Mouse (Mus musculus) midbrain, embryonic 11.5 days (tissue): ENCODE data around the gene Sdk2. TPM values are rescaled to one million over a fixed set of nuclear protein-coding genes. Genes with fewer than 3 reads are reported as not detected.

ENCODE experiments used
- ATAC-seq: fragments of 200-750 bp; cut with Nextera tagmentation; 2 replicates; pipeline ENCODE4 v1.8.0; 2017; ENCODE audit warnings: moderate TSS enrichment, moderate library complexity; ENCODE audit not compliant: low FRiP score
- DNase-seq: peaks from one replicate; pipeline ENCODE4 v3.0.0; 2015; ENCODE audit warnings: low spot score; ENCODE audit errors: missing footprints
- H3K27ac ChIP-seq: fragments of 300-500 bp; sonication (generic); 2 replicates; pipeline ENCODE4 v1.5.1; 2014; ENCODE audit warnings: low read depth, low read length
- H3K27me3 ChIP-seq: fragments of 300-500 bp; sonication (generic); 2 replicates; pipeline ENCODE4 v1.6.1; 2014; ENCODE audit warnings: mild to moderate bottlenecking, low read length, moderate library complexity, mixed read lengths; ENCODE audit not compliant: control insufficient read depth, insufficient read depth
- H3K36me3 ChIP-seq: fragments of 300-500 bp; sonication (generic); 2 replicates; pipeline ENCODE4 v1.6.1; 2014; ENCODE audit warnings: mild to moderate bottlenecking, low read length, moderate library complexity, mixed read lengths; ENCODE audit not compliant: control insufficient read depth, insufficient read depth
- H3K4me1 ChIP-seq: fragments of 300-500 bp; sonication (generic); 2 replicates; pipeline ENCODE4 v1.6.1; 2014; ENCODE audit warnings: low read length; ENCODE audit not compliant: control insufficient read depth, insufficient read depth
- H3K4me2 ChIP-seq: fragments of 300-500 bp; sonication (generic); 2 replicates; pipeline ENCODE4 v1.6.1; 2014; ENCODE audit warnings: mild to moderate bottlenecking, moderate library complexity
- H3K4me3 ChIP-seq: fragments of 300-500 bp; sonication (generic); 2 replicates; pipeline ENCODE4 v1.5.1; 2014; ENCODE audit warnings: low read depth, low read length
- H3K9ac ChIP-seq: fragments of 300-500 bp; sonication (generic); 2 replicates; pipeline ENCODE4 v1.6.1; 2014; ENCODE audit warnings: low read length
- H3K9me3 ChIP-seq: fragments of 300-500 bp; sonication (generic); 2 replicates; pipeline ENCODE4 v1.6.1; 2016; ENCODE audit warnings: low read length; ENCODE audit not compliant: control insufficient read depth
- WGBS: fragments of 180-500 bp; shearing (Covaris S2); extraction: QIAGEN DNeasy Blood & Tissue Kit; methylation state at CpG from one replicate; pipeline ENCODE4 v1.1.7; 2014; 5-methylcytosine and 5-hydroxymethylcytosine counted together
- polyA plus RNA-seq: library from polyadenylated mRNA; unstranded; fragments of >200 nt; fragmentation: Nextera tagmentation; extraction: Ambion mirVana; gene quantifications from 2 replicates; pipeline ENCODE4 v1.2.1, GENCODE M21; 2014

Sdk2 gene
- polyA plus RNA-seq, 1 experiment from 2014 or later, result 2.6 TPM

- peaks cover 24% of the 10 kb centered on the region for H3K4me1 ChIP-seq
- DNase-seq (peak; percentile 87), ATAC-seq (peak; percentile 81)
- H3K36me3 ChIP-seq, result no peaks in the 10 kb centered on the region
- no peak overlapping the region for H3K9ac ChIP-seq
- peak overlapping the region; percentile 62 for H3K27ac ChIP-seq
- no peak overlapping the region for H3K4me3 ChIP-seq
- WGBS, result 14% methylated on average over 16 of the region's 16 CpGs
- H3K4me2 ChIP-seq, result peak overlapping the region; percentile 20
- no peaks in the 10 kb centered on the region; the same call in 1 of the 2 replicates for H3K27me3 ChIP-seq
- H3K9me3 ChIP-seq, result peaks cover 3% of the 10 kb centered on the region; the same call in 1 of the 2 replicates
Observed at GRCm38 (mm10) chr11:113974876-113975666, 91.8 kb downstream of the Sdk2 start.

GRCm38 (mm10) chr11:113972517-113972872 lies 94.4 kb downstream of the Sdk2 start:
- Histone ChIP-seq H3K4me1 (peaks cover 24% of the 10 kb centered on the region), H3K9ac (no peak overlapping the region), H3K36me3 (no peaks in the 10 kb centered on the region), H3K27me3 (no peaks in the 10 kb centered on the region; the same call in 1 of the 2 replicates), H3K4me3 (no peak overlapping the region), H3K4me2 (no peak overlapping the region), H3K27ac (no peak overlapping the region), H3K9me3 (peaks cover 12% of the 10 kb centered on the region; the same call in 1 of the 2 replicates)
- no peak for DNase-seq
- 89% methylated on average over 3 of the region's 3 CpGs for WGBS
- no peak for ATAC-seq

- no peaks in the 10 kb centered on the region for H3K27me3 ChIP-seq
- H3K36me3 ChIP-seq, result no peaks in the 10 kb centered on the region
- no peak overlapping the region for H3K4me2 ChIP-seq
- 94% methylated on average over 19 of the region's 19 CpGs for WGBS
- no peak overlapping the region for H3K9ac ChIP-seq
- H3K27ac ChIP-seq, result no peak overlapping the region
- H3K4me1 ChIP-seq, result peaks cover 19% of the 10 kb centered on the region
- peaks cover 13% of the 10 kb centered on the region; the same call in 1 of the 2 replicates for H3K9me3 ChIP-seq
- H3K4me3 ChIP-seq, result no peak overlapping the region
- ATAC-seq (no peak), DNase-seq (no peak)
Observed at GRCm38 (mm10) chr11:113971609-113972516, 95.0 kb downstream of the Sdk2 start.

- Histone ChIP-seq H3K9ac (no peak overlapping the region), H3K4me1 (peaks cover 8% of the 10 kb centered on the region), H3K36me3 (no peaks in the 10 kb centered on the region), H3K27ac (no peak overlapping the region), H3K4me3 (no peak overlapping the region), H3K9me3 (peaks cover 29% of the 10 kb centered on the region), H3K4me2 (no peak overlapping the region), H3K27me3 (no peaks in the 10 kb centered on the region)
- DNase-seq, result no peak
- WGBS, result 83% methylated on average over 2 of the region's 2 CpGs
- no peak for ATAC-seq
Observed at GRCm38 (mm10) chr11:113970026-113970425, 96.8 kb downstream of the Sdk2 start.

DNA sequence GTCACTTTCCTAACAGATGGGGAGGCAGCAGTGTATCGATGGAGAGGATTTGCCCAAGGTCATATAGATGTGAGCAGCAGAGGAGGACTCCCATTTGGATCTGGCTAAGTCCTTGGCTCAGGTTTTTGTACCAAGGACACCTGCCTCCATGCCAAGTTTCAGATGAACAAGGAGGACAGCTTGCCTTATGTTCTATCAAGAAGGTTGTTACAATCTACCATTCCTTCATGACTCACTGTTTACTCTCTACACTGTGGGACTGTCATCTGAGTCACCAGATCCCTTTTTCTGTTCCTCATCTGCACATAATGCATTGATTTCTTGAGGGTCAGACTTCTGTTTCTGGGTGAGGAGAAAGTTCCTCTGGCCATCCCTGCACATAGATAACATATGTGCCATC lies 101.6 kb downstream of the Sdk2 start:
- H3K27ac ChIP-seq, result no peak overlapping the region
- DNase-seq (no peak), ATAC-seq (no peak)
- H3K9ac ChIP-seq, result no peak overlapping the region
- no peaks in the 10 kb centered on the region for H3K36me3 ChIP-seq
- no peaks in the 10 kb centered on the region for H3K27me3 ChIP-seq
- H3K9me3 ChIP-seq, result peaks cover 31% of the 10 kb centered on the region
- WGBS, result 91% methylated on average over 1 of the region's 1 CpGs
- H3K4me2 ChIP-seq, result no peak overlapping the region
- no peaks in the 10 kb centered on the region for H3K4me1 ChIP-seq
- H3K4me3 ChIP-seq, result no peak overlapping the region

- DNase-seq (no peak), ATAC-seq (no peak)
- H3K27ac ChIP-seq, result no peak overlapping the region
- no peak overlapping the region for H3K4me3 ChIP-seq
- H3K27me3 ChIP-seq, result no peaks in the 10 kb centered on the region
- H3K36me3 ChIP-seq, result no peaks in the 10 kb centered on the region
- H3K4me1 ChIP-seq, result no peaks in the 10 kb centered on the region
- H3K9me3 ChIP-seq, result peaks cover 23% of the 10 kb centered on the region
- H3K4me2 ChIP-seq, result no peak overlapping the region
- H3K9ac ChIP-seq, result no peak overlapping the region
- 92% methylated on average over 3 of the region's 3 CpGs for WGBS
Observed at GRCm38 (mm10) chr11:113962751-113963150, 104.1 kb downstream of the Sdk2 start.

DNA sequence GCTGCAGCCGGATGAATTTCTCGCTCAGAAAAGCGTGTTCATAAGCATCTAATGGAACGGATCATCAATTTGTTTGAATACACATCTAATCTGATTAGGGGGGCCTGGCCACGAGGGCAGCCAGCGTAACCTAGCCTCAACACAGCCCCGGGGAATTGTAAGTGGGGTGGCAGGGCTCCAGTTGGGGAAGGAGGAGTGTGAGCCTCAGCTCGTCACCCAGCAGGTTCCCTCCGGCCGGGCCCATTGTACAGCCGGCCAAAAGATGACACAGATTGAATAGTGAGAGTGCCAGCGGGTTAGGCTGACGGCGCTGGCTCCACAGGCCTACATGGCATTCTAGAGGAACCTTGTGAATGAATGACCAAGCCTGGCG lies 115.2 kb downstream of the Sdk2 start:
- no peaks in the 10 kb centered on the region for H3K9me3 ChIP-seq
- H3K27ac ChIP-seq, result peak overlapping the region; percentile 30; the same call in 1 of the 2 replicates
- no peaks in the 10 kb centered on the region for H3K27me3 ChIP-seq
- H3K4me1 ChIP-seq, result peaks cover 27% of the 10 kb centered on the region
- H3K4me2 ChIP-seq, result no peak overlapping the region
- ATAC-seq, result peak; percentile 65
- 26% methylated on average over 15 of the region's 15 CpGs for WGBS
- DNase-seq, result peak; percentile 89
- no peaks in the 10 kb centered on the region for H3K36me3 ChIP-seq
- peak overlapping the region; percentile 22; the same call in 1 of the 2 replicates for H3K9ac ChIP-seq
- no peak overlapping the region for H3K4me3 ChIP-seq

GRCm38 (mm10) chr11:113950904-113951615 lies 115.8 kb downstream of the Sdk2 start:
- Histone ChIP-seq H3K27me3 (no peaks in the 10 kb centered on the region), H3K9me3 (no peaks in the 10 kb centered on the region), H3K27ac (peak overlapping the region; percentile 30; the same call in 1 of the 2 replicates), H3K4me1 (peaks cover 29% of the 10 kb centered on the region), H3K4me2 (no peak overlapping the region), H3K36me3 (no peaks in the 10 kb centered on the region), H3K9ac (peak overlapping the region; percentile 22; the same call in 1 of the 2 replicates), H3K4me3 (no peak overlapping the region)
- DNase-seq, result peak; percentile 87
- WGBS, result 43% methylated on average over 7 of the region's 7 CpGs
- peak; percentile 62 for ATAC-seq
